Mouse (Mus musculus) ZHBTc4 (cell line): Measurements from ENCODE around the gene Pde7b.
A peak's percentile ranks its signal among the peaks of the same experiment; 100 is the strongest.

ENCODE experiments used
- DNase-seq: peaks from one replicate; pipeline ENCODE4 v3.0.0-alpha.2; 2011; ENCODE audit warnings: low read depth, low spot score

Gene Pde7b

GRCm38 (mm10) chr10:20722651-20723520, 2.0 kb downstream of the Pde7b start:
- DNase-seq: no peak

GRCm38 (mm10) chr10:20719201-20719600, 5.7 kb downstream of the Pde7b start:
- DNase-seq: no peak

- no peak for DNase-seq
These were observed 24.2 kb downstream of the Pde7b start for GRCm38 (mm10) chr10:20700633-20701032.

GRCm38 (mm10) chr10:20699874-20700273, 25.0 kb downstream of the Pde7b start:
- DNase-seq: no peak

GRCm38 (mm10) chr10:20695637-20696036, 29.2 kb downstream of the Pde7b start:
- no peak for DNase-seq

- DNase-seq: no peak
These were observed 34.9 kb downstream of the Pde7b start for GRCm38 (mm10) chr10:20690002-20690401.

GRCm38 (mm10) chr10:20684151-20684550, 40.7 kb downstream of the Pde7b start:
- no peak for DNase-seq

- no peak for DNase-seq
These were observed 43.9 kb downstream of the Pde7b start for GRCm38 (mm10) chr10:20680986-20681385.

GRCm38 (mm10) chr10:20675321-20675720, 49.6 kb downstream of the Pde7b start:
- no peak for DNase-seq

- no peak for DNase-seq
These were observed 51.1 kb downstream of the Pde7b start for GRCm38 (mm10) chr10:20673798-20674197.

- DNase-seq: no peak
These were observed 52.3 kb downstream of the Pde7b start for GRCm38 (mm10) chr10:20672591-20672990.

- no peak for DNase-seq
These were observed 53.3 kb downstream of the Pde7b start for GRCm38 (mm10) chr10:20671621-20672020.

- peak; percentile 29 for DNase-seq
These were observed 54.3 kb downstream of the Pde7b start for GRCm38 (mm10) chr10:20670541-20670940.

- DNase-seq: no peak
These were observed 55.4 kb downstream of the Pde7b start for GRCm38 (mm10) chr10:20669467-20669866.

GRCm38 (mm10) chr10:20668577-20668976, 56.3 kb downstream of the Pde7b start:
- DNase-seq: no peak

GRCm38 (mm10) chr10:20666655-20667054, 58.2 kb downstream of the Pde7b start:
- DNase-seq: no peak

GRCm38 (mm10) chr10:20662951-20663350, 61.9 kb downstream of the Pde7b start:
- no peak for DNase-seq

GRCm38 (mm10) chr10:20661684-20662083, 63.2 kb downstream of the Pde7b start:
- DNase-seq: no peak

GRCm38 (mm10) chr10:20659718-20660117, 65.2 kb downstream of the Pde7b start:
- DNase-seq: no peak

- DNase-seq: no peak
These were observed 65.6 kb downstream of the Pde7b start for GRCm38 (mm10) chr10:20659268-20659667.

GRCm38 (mm10) chr10:20658716-20659115, 66.2 kb downstream of the Pde7b start:
- DNase-seq: no peak

GRCm38 (mm10) chr10:20657316-20658081, 67.4 kb downstream of the Pde7b start:
- DNase-seq: no peak

- DNase-seq: no peak
These were observed 70.3 kb downstream of the Pde7b start for GRCm38 (mm10) chr10:20654590-20654989.
